Mouse (Mus musculus) right cerebral cortex, postnatal 14 days (tissue): ENCODE data around the gene Lrrc36.
A peak's percentile ranks its signal among the peaks of the same experiment; 100 is the strongest.

ENCODE experiments used
- DNase-seq: peaks from one replicate; pipeline ENCODE4 v3.0.0; 2022

The Lrrc36 gene

DNA sequence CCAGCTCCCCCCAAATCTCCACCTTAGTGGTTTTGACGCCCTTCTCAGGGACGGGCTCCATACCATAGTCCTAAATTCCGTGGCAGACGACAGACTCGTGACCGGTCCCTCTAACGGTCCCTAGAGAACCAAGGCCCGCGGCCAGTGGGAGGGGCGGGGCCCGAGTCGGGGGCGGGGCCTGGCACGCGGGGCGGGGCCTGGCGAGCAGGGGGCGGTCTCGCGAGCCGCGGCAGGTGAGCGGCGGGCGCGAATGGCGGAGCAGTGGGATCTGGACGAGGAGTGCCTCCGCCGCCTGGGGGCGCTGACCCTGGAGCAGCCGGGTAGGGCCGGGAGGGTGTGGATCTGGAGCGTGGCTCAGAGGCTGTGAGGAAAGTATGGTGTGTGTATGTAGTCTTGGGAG, at the start of gene Lrrc36, which contains the start of gene Kctd19:
TSS of gene Lrrc36 (plus strand) at position 181 of the 400 bp plus-strand sequence.
TSS of gene Kctd19 (minus strand) at position 112 of the 400 bp plus-strand sequence.
- DNase-seq: peak; percentile 32

DNA sequence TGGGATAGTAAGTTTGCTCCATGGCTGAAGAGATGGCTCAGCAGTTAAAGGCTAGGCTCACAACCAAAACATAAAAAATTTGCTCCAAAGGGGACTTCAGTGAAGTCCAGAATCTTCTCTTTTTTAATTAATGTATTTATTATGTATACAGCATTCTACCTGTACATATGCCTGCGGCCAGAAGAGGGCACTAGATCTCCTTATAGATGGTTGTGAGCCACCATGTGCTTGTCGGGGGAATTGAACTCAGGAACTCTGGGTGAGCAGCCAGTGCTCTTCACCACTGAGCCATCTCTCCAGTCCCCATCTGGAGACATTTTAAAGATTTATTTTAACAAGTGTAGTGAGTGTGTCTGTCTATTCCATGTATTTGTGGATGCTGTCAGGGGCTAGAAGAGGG, 46.3 kb upstream of the Lrrc36 start:
- DNase-seq: peak; percentile 49

DNA sequence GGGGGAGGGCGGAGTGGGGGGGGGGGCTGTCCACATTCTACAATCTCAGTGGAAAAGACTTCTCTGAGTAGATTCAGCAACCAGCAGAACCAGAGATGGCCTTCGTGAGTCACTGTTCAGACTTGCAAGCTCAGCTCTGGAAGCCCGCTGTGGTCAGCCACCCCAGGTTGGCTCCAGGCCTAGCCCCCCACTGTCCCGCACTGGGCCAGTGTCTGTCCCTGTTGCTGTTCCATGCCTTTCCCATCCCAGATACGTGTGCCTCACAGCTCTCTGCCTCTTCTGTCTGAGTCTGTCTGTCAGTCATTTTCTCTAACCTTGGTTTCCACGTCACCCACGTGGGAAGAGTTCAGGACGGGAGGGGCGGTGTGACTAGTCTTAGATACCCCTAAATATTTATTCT, 40.9 kb upstream of the Lrrc36 start:
- no peak for DNase-seq

DNA sequence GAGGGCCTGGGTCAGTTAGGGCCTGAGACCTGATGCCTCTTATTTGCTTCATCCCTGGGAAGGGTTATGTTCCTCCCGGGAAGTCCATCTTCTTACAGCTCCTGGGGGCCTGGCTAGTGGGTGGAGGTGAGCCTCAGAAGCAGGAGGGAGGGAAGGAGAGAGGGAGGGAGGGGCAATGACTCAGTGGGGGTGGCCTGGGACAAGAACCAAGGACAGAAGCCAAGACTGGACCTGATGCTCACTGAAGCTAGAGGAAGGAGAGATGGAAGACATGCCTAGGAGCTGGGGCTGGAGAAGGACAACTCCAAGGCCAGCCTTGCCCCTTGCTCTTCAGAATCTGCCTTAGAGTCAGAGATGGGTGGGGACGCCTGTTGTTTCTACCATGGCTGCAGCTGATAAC, 40.3 kb upstream of the Lrrc36 start, which contains the start of gene Plekhg4:
TSS of gene Plekhg4 (plus strand) at position 243 of the 400 bp plus-strand sequence.
- no peak for DNase-seq

DNA sequence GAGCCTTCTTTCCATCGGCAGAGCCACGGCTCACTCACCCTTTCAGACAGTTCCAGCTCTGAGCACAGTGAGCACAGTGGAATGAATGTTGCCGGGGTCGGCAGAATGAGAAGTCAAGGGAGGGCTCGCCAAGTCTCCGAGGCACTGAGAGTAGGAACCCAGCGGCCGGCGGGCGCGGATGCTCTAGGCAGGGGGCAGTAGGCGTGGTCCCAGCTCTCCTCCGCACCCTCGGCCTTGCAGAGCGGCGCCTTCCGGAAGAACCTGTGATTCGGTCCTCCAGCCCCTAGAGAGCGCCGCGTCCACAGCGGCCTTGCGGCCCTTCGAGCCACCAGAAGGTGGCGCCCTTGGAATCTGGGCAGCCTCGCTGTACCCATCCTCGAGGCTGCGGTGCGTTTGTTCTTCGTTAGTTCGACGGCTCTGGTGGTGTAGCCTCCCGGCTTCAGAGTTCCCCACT, 38.8 kb upstream of the Lrrc36 start:
- peak; percentile 42 for DNase-seq

DNA sequence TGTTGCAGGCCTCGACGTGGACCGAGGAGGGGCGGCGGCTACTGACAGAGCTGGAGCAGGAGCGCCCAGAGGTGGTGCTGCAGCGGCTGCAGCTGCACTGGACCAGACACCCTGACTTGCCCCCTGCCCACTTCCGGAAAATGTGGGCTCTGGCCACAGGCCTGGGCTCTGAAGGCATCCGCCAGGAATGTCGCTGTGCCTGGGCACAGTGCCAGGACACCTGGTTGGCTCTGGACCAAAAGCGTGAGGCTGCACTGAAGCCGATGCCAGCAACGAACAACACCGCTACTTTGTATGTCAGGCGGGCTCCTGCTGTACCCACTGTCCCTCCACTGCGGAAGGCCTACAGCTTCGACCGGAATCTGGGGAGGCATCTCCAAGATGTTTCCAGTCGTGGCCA, 34.7 kb upstream of the Lrrc36 start:
- peak; percentile 50 for DNase-seq

DNA sequence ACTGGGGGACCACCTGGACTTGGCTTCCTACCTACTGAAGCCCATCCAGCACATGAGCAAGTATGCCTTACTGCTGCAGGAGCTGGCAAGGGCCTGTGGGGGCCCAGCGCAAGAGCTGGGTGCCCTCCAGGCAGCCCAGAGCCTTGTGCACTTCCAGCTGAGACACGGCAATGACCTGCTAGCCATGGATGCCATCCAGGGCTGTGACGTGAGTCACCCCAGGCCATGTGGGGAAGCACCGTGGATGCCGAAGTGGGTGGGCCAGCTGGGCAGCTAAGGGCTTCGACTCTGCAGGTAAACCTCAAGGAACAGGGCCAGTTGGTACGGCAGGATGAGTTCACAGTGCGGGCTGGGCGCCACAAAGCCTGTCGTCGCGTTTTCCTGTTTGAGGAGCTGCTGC, 33.1 kb upstream of the Lrrc36 start:
- DNase-seq: no peak

DNA sequence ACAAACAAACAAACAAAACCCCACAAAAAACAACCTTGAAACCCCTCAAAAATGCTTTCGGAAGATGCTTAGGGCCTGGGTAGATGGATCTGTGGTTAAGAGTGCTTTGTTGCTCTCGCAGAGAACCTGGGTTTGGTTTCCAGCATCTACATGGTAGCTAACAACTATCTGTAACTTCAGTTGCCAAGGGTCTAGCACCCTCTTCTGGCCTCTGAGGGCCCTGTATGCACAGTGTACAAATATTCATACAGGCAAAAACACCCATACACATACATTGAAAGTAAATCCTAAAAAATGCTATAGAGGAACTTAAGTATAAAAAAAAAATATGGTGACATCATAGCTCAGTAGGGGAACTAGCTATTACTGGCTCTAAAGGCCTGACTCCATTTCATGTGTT, 29.3 kb upstream of the Lrrc36 start:
- DNase-seq: no peak

DNA sequence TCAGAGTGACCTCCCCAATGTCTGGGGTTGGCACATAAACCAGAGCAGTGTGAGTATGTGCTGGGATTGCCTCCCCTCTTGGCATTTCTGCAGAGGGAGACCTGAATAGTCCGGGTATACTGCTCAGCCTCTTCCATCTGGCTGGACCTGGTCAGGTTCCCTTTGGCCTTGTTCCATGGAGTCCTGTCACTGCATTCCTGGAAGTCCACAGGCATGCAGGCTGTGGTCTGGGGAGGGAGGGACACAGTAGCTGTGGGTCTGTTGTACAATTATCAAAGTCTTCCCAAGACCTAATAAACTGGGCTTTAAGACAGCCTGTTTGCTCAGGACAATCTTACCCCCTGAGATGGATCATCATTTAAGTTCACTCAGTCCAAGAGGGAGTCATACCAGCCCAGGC, 26.2 kb upstream of the Lrrc36 start:
- DNase-seq: no peak

DNA sequence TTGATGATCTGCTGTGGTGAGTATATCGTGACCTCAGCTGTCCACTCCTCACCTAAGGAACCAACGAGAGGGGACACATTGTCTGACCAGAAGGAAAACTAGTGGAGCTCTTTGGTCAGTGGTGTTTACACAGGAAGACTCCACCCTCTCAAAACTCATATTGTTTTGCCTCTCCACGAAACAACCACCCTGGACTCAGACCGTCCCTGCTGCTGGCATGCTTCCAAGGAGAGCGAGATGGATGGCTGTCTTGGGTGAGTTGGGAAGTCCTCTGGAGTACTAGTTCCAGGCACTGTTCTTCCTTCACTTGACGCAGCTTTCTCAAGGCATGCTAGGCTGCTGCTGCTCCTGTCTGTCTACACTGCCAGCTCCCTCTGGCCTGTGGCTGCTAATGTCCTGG, 24.3 kb upstream of the Lrrc36 start:
- DNase-seq: no peak

DNA sequence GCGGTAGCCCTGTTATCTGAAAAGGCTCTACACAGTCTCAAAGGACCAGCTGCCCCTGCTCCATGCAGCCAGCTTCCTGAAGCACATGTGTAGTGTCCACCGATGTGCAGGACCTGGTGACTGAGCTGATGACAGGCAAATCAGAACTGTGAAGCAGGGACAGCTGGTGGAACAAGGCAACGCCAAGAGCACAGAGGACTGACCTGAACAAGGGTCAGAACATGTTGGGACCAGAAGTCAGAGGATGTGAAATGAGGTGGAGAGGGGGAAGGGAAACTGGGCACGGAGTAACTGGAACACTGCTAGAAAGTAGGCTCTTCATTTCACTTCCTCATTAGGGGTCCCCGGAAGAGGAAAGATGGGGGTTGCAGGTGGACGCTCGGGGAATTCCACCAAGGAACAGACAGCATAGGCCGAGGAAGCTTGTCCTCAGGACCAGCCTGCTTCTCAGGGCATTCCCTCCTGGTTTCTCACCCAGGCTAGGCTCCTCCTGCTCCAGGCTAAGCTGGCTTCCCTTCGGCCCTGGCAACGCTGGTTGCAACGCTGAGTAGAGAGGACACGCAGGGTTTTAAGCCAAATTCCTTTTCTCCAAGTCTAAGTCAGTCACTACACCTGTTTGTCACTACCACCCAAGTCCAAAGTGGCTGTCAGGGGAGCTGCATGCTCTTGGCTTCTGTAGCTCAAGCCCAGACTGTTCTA, 20.1 kb upstream of the Lrrc36 start:
- no peak for DNase-seq

DNA sequence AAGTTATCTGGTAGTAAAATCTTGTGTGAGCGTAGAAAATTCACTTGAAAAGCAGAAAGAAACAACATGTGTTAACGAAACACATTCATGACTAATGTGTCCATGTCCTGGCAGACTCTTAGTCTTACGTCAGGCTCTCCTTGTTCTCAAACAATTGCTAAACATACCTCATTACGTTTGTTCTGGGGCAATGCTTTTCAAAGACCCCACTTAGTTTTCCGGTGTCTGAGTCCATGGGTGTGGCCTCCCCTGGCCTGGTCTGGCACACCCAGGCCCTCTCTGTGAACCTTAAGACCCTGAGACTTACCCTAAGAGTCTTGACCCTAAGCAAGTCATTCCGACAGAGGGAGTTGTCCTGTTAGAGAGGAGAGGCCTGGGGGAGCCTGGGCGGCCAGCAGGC, 19.5 kb upstream of the Lrrc36 start:
- DNase-seq: no peak

DNA sequence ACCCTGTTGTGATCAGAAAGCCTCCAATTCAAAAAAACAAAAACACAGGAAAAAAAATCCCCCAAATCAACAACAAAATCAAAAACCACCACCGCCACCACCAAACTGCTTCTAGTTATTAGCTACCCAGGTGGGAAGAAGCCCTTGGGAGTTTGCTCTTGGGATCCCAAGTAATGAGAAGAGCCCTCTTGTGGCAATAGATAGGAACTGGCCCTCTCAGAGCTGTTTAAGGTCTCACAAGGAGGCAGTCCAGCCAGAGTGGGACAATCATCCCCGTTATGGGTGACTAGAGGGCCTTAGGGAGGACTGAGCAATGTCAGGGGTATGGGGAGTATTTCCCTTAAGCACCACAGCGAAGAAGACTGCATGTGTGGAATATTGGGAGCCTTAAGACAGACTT, 15.6 kb upstream of the Lrrc36 start:
- DNase-seq: no peak

DNA sequence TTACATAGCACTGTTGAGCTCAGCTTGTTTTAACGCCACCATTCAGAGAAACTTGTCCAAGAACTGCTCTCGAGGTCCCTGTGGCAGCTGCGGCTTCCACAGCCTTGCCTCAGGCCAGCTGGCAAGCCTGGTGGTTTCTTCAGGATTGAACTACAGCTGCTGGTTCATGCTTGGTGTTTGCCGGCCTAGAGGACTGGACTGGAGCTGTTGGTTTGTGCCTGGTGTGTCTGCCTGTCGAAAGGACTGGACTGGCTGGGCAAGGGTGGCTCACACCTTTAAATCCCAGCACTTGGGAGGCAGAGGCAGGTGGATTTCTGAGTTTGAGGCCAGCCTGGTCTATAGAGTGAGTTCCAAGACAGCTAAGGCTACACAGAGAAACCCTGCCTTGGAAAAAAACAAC, 13.4 kb upstream of the Lrrc36 start:
- DNase-seq: no peak

DNA sequence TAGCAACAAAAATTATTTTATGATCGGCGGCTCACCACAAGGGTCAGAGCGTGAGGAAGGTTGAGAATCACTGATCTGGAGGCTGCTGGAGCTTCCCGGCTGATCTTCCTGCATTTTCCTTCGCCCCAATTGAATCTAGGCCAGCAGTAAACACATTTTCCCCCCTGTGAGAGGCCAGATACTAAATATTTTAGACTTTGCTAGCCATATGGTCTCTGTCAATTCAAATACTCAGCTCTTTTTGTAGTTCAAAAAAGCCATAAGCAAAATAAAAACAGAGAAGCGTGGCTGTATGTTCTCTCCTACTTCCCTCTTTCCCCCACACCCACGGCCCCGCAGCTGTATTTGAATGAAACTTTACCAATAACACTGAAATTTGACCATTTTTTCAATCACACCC, 9.9 kb upstream of the Lrrc36 start:
- no peak for DNase-seq

DNA sequence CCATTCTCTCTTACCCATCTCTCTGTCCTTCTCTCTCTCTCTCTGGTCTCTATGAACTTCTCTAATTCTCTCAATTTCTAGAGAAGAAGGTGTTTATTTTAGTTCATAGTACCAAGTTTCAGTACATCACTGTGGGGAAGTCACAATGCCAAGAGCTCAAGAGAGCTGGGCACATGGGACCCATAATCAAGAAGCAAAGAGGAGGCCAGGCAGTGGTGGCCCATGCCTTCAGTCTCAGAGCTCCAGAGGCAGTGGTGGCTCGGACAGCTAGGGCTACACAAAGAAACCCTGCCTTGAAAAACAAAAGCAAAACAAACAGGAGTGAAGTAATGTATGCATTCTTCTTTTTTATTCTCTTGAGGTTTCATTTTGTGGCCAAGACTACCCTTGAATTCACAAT, 8.9 kb upstream of the Lrrc36 start:
- DNase-seq: no peak

DNA sequence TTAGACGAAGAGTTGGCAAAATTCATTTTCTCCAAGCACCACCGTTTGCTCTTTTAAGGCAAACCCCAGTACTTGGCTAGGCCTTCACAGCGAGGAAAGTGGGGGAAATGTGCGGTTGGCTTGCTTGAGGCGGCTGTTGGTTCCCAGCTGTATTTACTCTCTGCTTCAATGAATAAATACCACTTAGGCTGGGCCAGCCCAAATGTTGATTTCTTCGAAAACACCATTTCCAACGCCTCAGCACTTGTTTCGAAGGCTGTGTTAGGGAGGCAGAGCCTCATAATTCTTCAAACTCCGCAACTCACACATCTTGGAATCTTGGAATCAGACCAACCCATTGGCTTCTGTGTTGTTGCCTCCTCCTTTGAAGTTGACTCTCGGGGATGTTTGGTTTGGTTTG, 7.0 kb upstream of the Lrrc36 start:
- DNase-seq: no peak

DNA sequence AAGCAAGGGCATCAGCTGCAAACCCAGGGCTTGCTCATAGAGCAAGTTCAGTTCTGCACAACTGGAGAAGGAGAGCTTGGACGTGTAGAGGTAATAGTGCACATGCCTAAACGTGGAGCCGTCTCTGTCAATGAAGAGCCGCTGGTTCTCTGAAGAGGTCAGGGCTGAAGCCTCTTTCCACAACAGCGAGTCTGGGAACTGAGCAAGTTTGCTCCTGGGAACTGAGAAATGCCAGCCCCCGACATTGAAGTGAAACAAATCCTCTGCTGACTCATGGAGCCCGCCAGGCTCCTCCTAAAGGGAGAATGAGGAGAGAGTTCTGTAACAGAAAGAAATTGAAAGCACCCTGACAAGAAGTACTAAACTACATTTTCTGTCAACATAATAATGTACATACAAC, 5.0 kb upstream of the Lrrc36 start:
- no peak for DNase-seq

DNA sequence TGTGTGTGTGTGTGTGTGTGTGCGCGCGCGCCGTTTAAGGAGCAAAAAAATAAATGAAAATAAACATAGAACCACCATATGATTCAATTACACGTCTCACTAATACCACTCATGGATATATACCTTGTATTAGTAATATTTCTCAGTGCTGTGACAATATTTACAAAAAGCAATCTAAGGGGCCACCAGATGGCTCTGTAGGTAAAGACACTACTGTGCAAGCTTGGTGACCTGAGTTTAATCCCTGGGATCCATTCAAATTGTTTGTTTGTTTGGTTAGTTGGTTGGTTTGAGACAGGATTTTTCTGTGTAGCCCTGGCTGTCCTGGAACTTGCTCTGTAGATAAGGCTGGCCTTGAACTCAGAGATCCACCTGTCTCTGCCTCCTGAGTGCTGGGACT, 3.4 kb upstream of the Lrrc36 start:
- DNase-seq: no peak

DNA sequence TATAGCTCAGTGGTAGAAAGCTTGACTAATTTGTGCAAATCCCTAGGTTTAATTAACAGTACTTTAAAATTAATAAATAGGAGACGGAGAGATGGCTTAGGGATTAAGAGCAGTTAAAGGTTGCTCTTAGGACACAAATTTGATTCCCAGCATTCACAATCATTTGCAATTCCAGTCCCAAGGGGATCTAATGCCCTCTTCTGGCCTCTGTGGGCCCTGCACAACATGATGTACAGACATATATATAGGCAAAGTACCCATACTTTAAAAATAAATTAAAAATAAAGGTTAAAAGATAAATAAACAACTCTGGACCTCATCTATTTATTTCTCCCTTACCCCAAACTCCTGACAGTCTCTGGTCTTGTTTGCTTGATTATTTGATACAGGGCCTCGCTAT, 5.6 kb downstream of the Lrrc36 start:
- DNase-seq: no peak

DNA sequence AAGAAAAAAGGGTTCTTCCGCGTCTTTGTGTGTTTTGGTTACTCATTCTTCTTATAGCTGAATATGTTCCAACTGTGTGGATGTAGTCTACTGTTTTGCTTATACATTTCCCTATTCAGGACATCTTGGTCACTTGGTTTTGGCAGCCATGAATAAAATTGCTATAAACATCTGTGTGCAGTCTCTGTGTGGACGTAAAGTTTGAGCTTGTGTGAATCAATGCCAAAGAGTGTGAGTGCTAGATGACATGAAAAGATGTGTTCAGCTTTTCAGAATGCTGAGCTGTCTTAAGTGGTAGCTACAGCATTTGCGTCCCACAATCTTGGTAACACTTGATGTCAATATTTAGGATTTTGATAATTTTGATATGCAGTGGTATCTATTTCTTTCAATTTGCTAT, 6.4 kb downstream of the Lrrc36 start:
- no peak for DNase-seq

DNA sequence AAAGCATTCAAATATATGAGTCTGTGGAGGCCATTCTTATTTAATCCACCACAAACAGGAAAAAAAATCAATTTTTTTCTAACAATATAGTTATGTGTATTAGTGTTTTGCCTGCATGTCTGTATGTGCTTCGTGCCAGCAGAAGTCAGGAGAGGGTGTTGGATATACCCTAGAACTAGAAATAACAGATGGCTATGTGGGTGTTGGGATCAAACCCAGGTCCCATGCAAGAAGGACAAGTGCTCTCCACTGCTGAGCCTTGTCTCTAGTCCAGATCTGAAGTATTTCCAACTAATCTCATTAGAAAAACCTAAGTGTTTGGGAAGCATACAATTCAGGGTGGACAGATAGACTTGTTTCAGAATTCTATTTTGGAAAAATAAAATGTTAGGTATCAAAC, 8.6 kb downstream of the Lrrc36 start:
- DNase-seq: no peak

DNA sequence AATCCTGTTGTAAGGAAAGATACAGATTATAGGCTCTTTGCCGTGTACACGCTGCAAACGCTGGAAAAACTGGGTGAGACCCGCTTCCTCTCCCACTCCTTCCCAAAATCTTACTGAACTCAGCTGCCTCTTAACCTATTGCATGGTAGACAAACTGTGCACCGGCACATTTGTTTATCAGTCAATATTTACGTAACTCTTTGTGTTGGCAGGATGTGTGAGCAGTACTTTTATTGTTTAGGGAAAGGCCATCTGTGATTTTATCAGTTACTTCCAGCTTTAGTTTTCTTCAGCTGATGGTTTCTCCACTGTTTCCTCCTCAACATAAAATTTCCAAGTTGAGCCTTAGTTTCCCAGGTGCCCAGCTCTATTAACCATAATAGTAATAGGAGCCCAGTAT, 13.5 kb downstream of the Lrrc36 start:
- no peak for DNase-seq

DNA sequence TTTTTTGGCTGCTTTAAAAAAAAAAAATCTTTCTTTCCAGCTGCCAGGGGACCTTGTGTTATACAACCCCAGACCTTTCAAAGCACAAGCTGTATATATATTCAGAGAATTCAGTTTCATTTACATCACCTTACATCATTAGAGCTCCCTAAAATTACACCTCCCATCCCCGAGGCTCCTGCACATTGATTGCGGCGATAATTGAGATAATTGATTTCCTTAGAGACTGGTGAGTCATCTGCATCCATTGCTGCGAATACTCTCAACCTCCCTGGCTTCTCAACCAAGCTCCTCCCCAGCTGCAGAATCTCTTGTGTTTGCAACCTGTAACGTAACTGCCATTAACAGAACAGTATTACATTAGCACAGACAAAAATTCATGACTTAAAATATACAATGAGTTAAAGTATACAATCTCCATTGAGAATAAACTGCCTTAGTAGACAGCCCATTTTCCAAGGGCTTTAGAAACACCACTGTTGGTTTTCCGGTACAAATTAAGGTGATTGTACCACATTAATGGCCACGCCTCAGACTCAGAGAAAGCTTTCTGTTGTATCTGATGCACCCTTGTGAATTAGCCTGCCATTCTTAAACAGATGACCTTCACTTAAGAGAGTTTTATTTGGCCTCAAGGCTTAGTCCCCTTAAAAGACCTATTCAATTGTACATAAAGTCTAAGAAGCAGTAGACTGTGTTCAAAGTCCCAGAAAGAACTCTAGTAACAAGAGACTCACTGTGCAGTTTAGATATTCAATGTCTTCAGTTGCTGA, 18.6 kb downstream of the Lrrc36 start:
- no peak for DNase-seq

DNA sequence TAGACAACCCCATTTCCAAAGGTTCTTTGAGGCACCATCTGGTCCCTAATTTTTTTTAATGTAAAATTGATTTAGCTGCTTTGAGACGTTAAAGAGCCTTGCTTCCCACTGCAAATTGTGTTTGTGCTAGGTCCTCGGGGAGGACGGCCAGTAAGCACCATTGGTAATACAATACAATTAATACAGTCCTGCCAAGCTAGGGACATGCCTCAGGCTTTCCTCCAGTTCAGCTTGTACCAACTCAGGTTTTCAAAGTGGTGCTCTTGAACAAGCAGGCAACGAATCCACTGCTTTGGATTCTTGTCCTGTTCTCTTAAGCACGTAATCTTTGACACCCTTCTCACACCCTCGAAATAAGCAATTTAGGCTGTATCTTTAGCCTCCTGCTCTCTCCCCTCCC, 19.6 kb downstream of the Lrrc36 start:
- no peak for DNase-seq
